Mouse (Mus musculus): ENCODE results near the gene Lyve1. TPM values are rescaled to one million over a fixed set of nuclear protein-coding genes. Genes with fewer than 3 reads are reported as not detected.

The Lyve1 gene
- polyA plus RNA-seq, 1 experiment from 2014 or later, result 25.4 TPM

DNA sequence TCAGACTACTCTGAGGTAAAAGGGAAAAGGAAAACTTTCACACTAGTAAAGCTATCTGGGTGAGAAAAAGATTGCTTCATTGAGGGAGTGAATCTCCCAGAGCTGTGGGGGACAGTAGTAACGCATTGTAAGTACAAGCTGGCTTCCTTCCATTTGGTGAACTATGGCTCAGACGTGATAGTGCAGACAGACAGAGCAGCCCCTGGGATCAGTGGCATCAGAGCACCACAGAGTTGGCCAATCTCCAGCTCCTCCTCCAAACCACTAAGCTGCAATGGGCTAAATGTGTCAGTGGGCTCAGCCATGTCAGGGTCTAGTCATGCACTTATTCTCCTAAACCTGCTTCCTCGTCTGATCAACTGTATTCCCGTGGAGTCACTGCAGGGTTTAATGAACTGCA, 39.4 kb downstream of the Lyve1 start:
- peaks cover 78% of the 10 kb centered on the region for H3K36me3 ChIP-seq
- no peaks in the 10 kb centered on the region for H3K9me3 ChIP-seq (replicated peaks)
- DNase-seq (no peak), ATAC-seq (ENCODE audit: low read depth) (no peak)
- H3K4me3 ChIP-seq (replicated peaks), result no peak overlapping the region
- no peak overlapping the region for H3K9ac ChIP-seq
- whole genome bisulfite sequencing (ENCODE audit: insufficient replicate concordance), result 54% methylated on average over 4 of the region's 4 CpGs
- H3K27me3 ChIP-seq, result no peaks in the 10 kb centered on the region
- H3K4me2 ChIP-seq, result no peak overlapping the region
- H3K4me1 ChIP-seq (replicated peaks), result peaks cover 47% of the 10 kb centered on the region
- peak overlapping the region; percentile 23; the same call in 1 of the 2 replicates for H3K27ac ChIP-seq

- Histone ChIP-seq H3K9me3 (replicated peaks) (no peaks in the 10 kb centered on the region), H3K4me3 (replicated peaks) (no peak overlapping the region), H3K27me3 (no peaks in the 10 kb centered on the region), H3K4me1 (replicated peaks) (peaks cover 53% of the 10 kb centered on the region), H3K27ac (no peak overlapping the region; the same call in 1 of the 2 replicates), H3K9ac (no peak overlapping the region), H3K4me2 (no peak overlapping the region), H3K36me3 (peaks cover 73% of the 10 kb centered on the region)
- 80% methylated on average over 8 of the region's 8 CpGs for WGBS (ENCODE audit: insufficient replicate concordance)
- ATAC-seq (ENCODE audit: low read depth) (no peak), DNase-seq (no peak)
Observed at GRCm38 (mm10) chr7:110823076-110823475, 40.0 kb downstream of the Lyve1 start.

DNA sequence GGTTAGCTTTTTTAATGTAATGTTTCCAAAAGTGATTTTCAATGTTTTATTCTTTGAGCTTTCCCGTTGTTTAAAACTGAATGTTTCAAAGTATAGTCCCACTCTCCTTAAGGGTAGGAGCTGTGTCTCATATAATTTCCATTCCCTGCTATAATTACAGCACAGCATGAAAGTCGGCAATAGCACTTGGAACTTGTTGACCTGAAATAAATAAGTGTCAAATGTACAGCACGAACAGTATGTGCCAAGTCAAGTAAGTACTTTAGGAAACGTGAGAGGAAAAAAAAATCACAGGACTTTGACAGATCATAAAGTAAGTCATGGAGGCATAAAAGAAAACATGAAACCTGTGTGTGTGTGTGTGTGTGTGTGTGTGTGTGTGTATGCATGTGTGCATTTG, 41.0 kb downstream of the Lyve1 start:
- no peak overlapping the region for H3K9ac ChIP-seq
- no peaks in the 10 kb centered on the region for H3K9me3 ChIP-seq (replicated peaks)
- 76% methylated on average over 4 of the region's 4 CpGs for WGBS (ENCODE audit: insufficient replicate concordance)
- no peak for ATAC-seq (ENCODE audit: low read depth)
- peaks cover 58% of the 10 kb centered on the region for H3K4me1 ChIP-seq (replicated peaks)
- no peak for DNase-seq
- H3K4me2 ChIP-seq, result no peak overlapping the region
- no peak overlapping the region for H3K4me3 ChIP-seq (replicated peaks)
- no peak overlapping the region for H3K27ac ChIP-seq
- no peaks in the 10 kb centered on the region for H3K27me3 ChIP-seq
- H3K36me3 ChIP-seq, result peaks cover 67% of the 10 kb centered on the region

DNA sequence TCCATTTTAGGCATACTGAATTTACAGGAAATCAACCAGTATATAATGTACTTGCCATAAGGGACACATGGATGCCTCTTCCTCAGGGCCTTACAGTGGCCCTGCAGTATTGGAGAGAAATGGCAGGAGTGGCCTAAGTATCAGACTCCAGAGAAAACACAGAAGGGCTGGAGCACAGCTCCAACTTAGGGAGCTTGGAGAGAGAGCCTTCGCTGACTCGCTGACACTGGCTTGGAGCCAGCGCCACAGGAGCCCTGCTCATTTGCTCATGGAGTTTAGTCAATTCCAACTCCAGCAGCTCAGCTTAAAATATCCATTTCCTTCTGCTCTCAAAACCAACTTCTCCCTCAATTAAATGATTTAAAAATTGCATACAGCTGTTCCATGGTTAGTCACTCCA, 41.4 kb downstream of the Lyve1 start:
- H3K27ac ChIP-seq, result no peak overlapping the region
- no peak for ATAC-seq (ENCODE audit: low read depth)
- H3K27me3 ChIP-seq, result no peaks in the 10 kb centered on the region
- no peaks in the 10 kb centered on the region for H3K9me3 ChIP-seq (replicated peaks)
- peaks cover 58% of the 10 kb centered on the region for H3K4me1 ChIP-seq (replicated peaks)
- H3K36me3 ChIP-seq, result peaks cover 67% of the 10 kb centered on the region
- WGBS (ENCODE audit: insufficient replicate concordance), result 78% methylated on average over 3 of the region's 3 CpGs
- no peak overlapping the region for H3K4me3 ChIP-seq (replicated peaks)
- H3K9ac ChIP-seq, result no peak overlapping the region
- H3K4me2 ChIP-seq, result no peak overlapping the region
- no peak for DNase-seq

DNA sequence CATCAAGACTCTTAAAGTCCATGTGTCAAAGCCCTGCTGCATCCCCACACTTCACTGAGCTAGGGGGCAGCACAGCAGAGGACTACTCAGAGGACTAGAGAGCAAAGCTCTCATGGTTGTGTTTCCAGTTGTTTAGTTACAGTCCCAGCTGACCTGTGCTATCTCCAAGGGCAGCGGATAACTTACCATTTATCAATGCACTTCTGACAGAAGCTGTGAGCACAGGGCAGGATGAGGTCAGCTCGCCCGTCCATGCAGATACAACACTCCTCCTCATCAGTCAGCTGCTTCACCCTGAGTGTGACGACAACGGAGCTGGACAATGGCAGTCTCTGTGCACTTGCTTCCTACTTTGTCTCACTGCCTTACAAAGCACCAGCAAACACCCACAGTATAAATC, 42.0 kb downstream of the Lyve1 start:
- no peak overlapping the region for H3K9ac ChIP-seq
- WGBS (ENCODE audit: insufficient replicate concordance), result 56% methylated on average over 5 of the region's 5 CpGs
- no peak overlapping the region for H3K4me2 ChIP-seq
- H3K27ac ChIP-seq, result no peak overlapping the region
- peaks cover 64% of the 10 kb centered on the region for H3K36me3 ChIP-seq
- no peak for DNase-seq
- H3K9me3 ChIP-seq (replicated peaks), result no peaks in the 10 kb centered on the region
- H3K4me1 ChIP-seq (replicated peaks), result peaks cover 60% of the 10 kb centered on the region
- H3K27me3 ChIP-seq, result no peaks in the 10 kb centered on the region
- no peak for ATAC-seq (ENCODE audit: low read depth)
- H3K4me3 ChIP-seq (replicated peaks), result no peak overlapping the region

- peak; percentile 95 for ATAC-seq (ENCODE audit: low read depth)
- DNase-seq, result peak; percentile 66
- Histone ChIP-seq H3K4me3 (replicated peaks) (0 out of 2 replicates have a peak overlapping the region, but pooled peaks have one; percentile 7), H3K4me1 (replicated peaks) (peaks cover 61% of the 10 kb centered on the region), H3K9ac (peak overlapping the region; percentile 52; the same call in 1 of the 2 replicates), H3K27me3 (no peaks in the 10 kb centered on the region), H3K9me3 (replicated peaks) (no peaks in the 10 kb centered on the region), H3K4me2 (peak overlapping the region; percentile 56), H3K36me3 (peaks cover 62% of the 10 kb centered on the region), H3K27ac (peak overlapping the region; percentile 85)
- WGBS (ENCODE audit: insufficient replicate concordance), result 19% methylated on average over 11 of the region's 11 CpGs
Observed at GRCm38 (mm10) chr7:110818787-110819350, 44.2 kb downstream of the Lyve1 start.

DNA sequence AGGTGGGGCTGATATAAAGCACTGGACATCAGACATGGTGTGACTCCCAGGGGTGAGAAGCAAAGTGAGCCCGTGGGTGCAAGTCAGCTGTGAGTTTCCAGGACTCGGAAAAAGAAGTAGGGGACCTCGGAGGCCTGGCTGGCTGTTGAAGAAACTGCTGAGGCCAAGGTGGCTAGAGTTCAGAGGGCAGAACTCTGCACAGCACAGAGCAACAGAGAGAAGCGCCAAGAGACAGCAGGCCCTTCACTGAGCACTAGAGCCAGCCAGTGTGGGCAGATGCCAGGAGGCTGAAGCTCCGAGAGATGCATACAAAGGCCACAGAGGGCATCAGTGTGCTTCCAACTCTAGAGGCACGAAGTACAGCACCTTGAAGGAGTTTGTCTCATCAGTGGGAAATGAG, 44.8 kb downstream of the Lyve1 start:
- peaks cover 59% of the 10 kb centered on the region for H3K4me1 ChIP-seq (replicated peaks)
- ATAC-seq (ENCODE audit: low read depth), result no peak

DNA sequence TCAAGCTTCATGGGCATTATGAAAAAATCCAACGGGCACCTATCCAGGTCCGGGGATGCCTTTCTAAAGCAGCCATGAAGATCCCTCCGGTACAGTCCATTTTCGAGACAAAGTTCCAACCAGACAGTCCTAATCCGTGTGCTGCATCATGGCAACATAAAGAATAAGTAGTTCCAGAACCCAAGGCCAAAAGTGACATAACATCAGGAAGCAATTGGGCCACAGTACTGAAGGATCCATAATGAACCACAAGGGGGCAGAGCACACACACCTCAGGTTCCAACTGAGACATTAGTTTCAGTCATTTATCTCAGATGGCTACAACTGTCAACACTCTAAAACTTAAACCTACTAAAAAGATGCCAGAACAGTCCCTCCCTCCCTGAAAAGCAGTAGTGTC, 47.0 kb downstream of the Lyve1 start:
- H3K9ac ChIP-seq, result no peak overlapping the region
- H3K27me3 ChIP-seq, result no peaks in the 10 kb centered on the region
- DNase-seq, result no peak
- WGBS (ENCODE audit: insufficient replicate concordance), result 66% methylated on average over 5 of the region's 5 CpGs
- H3K27ac ChIP-seq, result no peak overlapping the region
- ATAC-seq (ENCODE audit: low read depth), result no peak
- peaks cover 66% of the 10 kb centered on the region for H3K36me3 ChIP-seq
- H3K4me3 ChIP-seq (replicated peaks), result no peak overlapping the region
- no peaks in the 10 kb centered on the region for H3K9me3 ChIP-seq (replicated peaks)
- peaks cover 47% of the 10 kb centered on the region for H3K4me1 ChIP-seq (replicated peaks)
- H3K4me2 ChIP-seq, result no peak overlapping the region

More for the DNA sequence above, 44.8 kb downstream of the Lyve1 start:
- H3K4me2 ChIP-seq, result peak overlapping the region; percentile 13; the same call in 1 of the 2 replicates
- H3K9me3 ChIP-seq (replicated peaks), result no peaks in the 10 kb centered on the region
- WGBS (ENCODE audit: insufficient replicate concordance), result 74% methylated on average over 6 of the region's 6 CpGs
- peak overlapping the region; percentile 85 for H3K27ac ChIP-seq
- no peak for DNase-seq
- H3K27me3 ChIP-seq, result no peaks in the 10 kb centered on the region
- H3K4me3 ChIP-seq (replicated peaks), result no peak overlapping the region
- H3K9ac ChIP-seq, result peak overlapping the region; percentile 52
- peaks cover 59% of the 10 kb centered on the region for H3K36me3 ChIP-seq

DNA sequence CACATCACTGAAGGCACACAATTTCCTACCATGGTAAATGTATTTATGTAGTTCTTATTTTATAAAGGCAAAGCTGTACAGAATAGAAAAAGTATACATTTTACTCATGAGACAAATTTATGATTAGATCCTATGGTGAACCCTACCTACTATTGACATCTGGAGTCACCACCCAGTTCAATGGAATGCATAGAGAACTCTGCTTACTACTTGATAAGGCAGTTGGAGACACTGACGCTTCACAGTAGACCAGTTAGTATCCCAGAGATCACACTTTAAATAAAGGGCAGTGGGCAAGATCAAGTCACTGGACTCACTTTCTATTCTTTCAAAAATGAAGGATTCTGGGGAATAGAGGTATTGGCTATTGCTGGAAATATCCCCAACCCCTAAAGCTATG, 49.1 kb downstream of the Lyve1 start:
- Histone ChIP-seq H3K9ac (no peak overlapping the region), H3K27me3 (no peaks in the 10 kb centered on the region), H3K27ac (no peak overlapping the region; the same call in 1 of the 2 replicates), H3K9me3 (replicated peaks) (no peaks in the 10 kb centered on the region), H3K36me3 (peaks cover 72% of the 10 kb centered on the region), H3K4me2 (no peak overlapping the region), H3K4me3 (replicated peaks) (no peak overlapping the region), H3K4me1 (replicated peaks) (peaks cover 27% of the 10 kb centered on the region)
- 24% methylated on average over 1 of the region's 1 CpGs for WGBS (ENCODE audit: insufficient replicate concordance)
- ATAC-seq (ENCODE audit: low read depth) (peak; percentile 65), DNase-seq (no peak)

GRCm38 (mm10) chr7:110811529-110811928, 51.5 kb downstream of the Lyve1 start:
- WGBS (ENCODE audit: insufficient replicate concordance), result 76% methylated on average over 5 of the region's 5 CpGs
- no peak for DNase-seq

GRCm38 (mm10) chr7:110810995-110811394, 52.0 kb downstream of the Lyve1 start:
- no peak for DNase-seq
- Histone ChIP-seq H3K4me2 (no peak overlapping the region), H3K4me3 (replicated peaks) (no peak overlapping the region), H3K27ac (no peak overlapping the region), H3K9ac (no peak overlapping the region), H3K27me3 (no peaks in the 10 kb centered on the region), H3K9me3 (replicated peaks) (no peaks in the 10 kb centered on the region), H3K4me1 (replicated peaks) (peaks cover 10% of the 10 kb centered on the region), H3K36me3 (peaks cover 92% of the 10 kb centered on the region)
- ATAC-seq (ENCODE audit: low read depth), result no peak
- WGBS (ENCODE audit: insufficient replicate concordance), result 89% methylated on average over 8 of the region's 8 CpGs

More at GRCm38 (mm10) chr7:110811529-110811928, 51.5 kb downstream of the Lyve1 start:
- Histone ChIP-seq H3K36me3 (peaks cover 89% of the 10 kb centered on the region), H3K27me3 (no peaks in the 10 kb centered on the region), H3K27ac (no peak overlapping the region), H3K4me2 (no peak overlapping the region), H3K4me1 (replicated peaks) (peaks cover 13% of the 10 kb centered on the region), H3K9ac (no peak overlapping the region), H3K4me3 (replicated peaks) (no peak overlapping the region), H3K9me3 (replicated peaks) (no peaks in the 10 kb centered on the region)
- ATAC-seq (ENCODE audit: low read depth), result no peak

Measured in liver, embryonic 13.5 days (tissue).